Mouse (Mus musculus): ENCODE data around the gene Olfr49.
"Not testable (repeated sequence)": the region's sequence is repeated elsewhere in the genome, so short reads cannot be mapped to it uniquely, and the experiment has no call there.

Gene Olfr49

DNA sequence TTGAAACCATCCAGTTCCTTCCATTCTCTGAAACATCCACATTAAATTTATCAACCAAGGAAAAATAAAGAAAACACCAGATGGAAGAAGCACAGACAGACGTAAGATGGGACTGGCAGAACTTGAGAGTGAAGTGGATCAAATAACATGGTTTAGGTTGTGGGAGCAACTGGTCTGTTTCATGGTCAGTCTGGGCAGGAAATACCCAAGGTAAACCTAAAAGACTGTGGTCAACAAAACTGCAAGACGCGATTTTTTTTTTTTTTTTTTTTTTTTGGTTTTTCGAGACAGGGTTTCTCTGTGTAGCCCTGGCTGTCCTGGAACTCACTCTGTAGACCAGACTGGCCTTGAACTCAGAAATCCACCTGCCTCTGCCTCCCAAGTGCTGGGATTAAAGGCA, 54.9 kb downstream of the Olfr49 start:
- not testable (repeated sequence) for DNase-seq

DNA sequence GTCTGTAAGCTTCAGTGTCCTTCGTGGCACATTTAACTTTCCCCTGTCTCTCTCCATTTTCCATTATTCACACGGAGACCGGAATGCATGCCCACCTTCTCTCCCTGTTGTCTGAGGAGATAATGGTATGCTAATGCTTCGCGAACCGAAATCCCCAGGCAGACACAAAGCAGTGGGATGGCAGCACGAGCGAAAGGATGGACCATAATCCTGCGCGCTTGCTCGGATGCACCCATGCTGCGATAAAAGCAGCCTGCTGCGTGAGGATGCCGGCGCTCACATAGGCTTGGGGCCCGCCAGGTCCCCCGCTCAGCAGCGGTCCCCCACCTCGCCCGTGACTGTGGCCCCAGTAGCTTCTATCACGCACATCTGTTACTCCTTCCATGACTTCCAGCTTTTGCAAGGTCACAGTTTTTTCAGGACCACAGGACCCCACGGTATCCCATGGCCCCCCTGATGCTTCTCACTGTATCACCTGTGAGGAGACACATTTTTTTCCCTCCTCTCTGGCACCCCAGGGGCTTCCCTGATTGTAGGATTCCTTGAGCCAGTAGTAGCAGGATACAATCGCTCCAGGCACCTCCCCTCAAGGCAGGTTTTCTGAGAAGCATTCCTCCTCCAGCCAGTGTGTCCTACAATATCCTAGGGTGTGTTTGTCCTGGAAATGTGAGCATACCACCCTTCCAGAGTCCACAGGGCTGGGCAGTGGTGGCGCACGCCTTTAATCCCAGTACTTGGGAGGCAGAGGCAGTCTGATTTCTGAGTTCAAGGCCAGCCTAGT, 55.6 kb downstream of the Olfr49 start:
- peak; percentile 79 for DNase-seq

DNA sequence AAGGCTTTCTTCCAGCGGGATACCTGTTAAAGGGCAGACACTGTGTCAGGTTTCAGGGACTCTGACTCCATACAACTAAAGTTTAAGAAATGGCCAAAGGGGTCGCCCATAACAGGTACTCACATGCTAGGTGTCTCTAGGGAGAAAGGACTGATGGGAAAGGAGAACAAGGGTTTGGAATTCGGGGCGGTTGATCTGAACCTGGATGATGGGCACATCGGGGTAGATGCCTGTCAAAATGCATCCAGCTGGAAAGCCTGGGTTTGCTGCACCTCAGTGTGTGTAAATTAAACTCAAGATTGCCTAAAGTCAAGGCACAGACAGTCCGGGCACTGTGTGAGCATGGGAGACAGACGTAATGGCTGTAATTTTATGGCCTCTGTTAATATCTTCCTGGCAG, 56.2 kb downstream of the Olfr49 start:
- peak; percentile 64 for DNase-seq

Data from thymus, postnatal 4 days (tissue).